Mouse (Mus musculus): Measurements from ENCODE around the gene Tpcn2. TPM values are rescaled to one million over a fixed set of nuclear protein-coding genes. Genes with fewer than 3 reads are reported as not detected.

Tpcn2 gene
- polyA plus RNA-seq, 1 experiment, result 3.9 TPM

GRCm38 (mm10) chr7:145284293-145284692 lies 482 bp upstream of the Tpcn2 start:
- Histone ChIP-seq H3K36me3 (replicated peaks; ENCODE audit: low read length) (peaks cover 19% of the 10 kb centered on the region), H3K4me1 (peaks cover 54% of the 10 kb centered on the region), H3K9me3 (no peaks in the 10 kb centered on the region), H3K4me3 (replicated peaks) (peak overlapping the region; percentile 95), H3K27me3 (replicated peaks) (peaks cover 8% of the 10 kb centered on the region)
- no peak for TF ChIP-seq FLI1 (IDR thresholded peaks at IDR 0.05; ENCODE audit: low read length)
- no peak for TF ChIP-seq GATA1 (IDR thresholded peaks at IDR 0.05; ENCODE audit: borderline replicate concordance, low read length)

- TF ChIP-seq GATA1 (IDR thresholded peaks at IDR 0.05; ENCODE audit: borderline replicate concordance, low read length), result no peak
Observed at GRCm38 (mm10) chr7:145283041-145283440, 770 bp downstream of the Tpcn2 start.

GRCm38 (mm10) chr7:145281396-145281795 lies 2.4 kb downstream of the Tpcn2 start:
- Histone ChIP-seq H3K4me1 (peaks cover 61% of the 10 kb centered on the region), H3K4me3 (replicated peaks) (peak overlapping the region; percentile 57), H3K36me3 (replicated peaks; ENCODE audit: low read length) (peaks cover 48% of the 10 kb centered on the region), H3K27me3 (replicated peaks) (no peaks in the 10 kb centered on the region), H3K9me3 (no peaks in the 10 kb centered on the region)
- TF ChIP-seq GATA1 (IDR thresholded peaks at IDR 0.05; ENCODE audit: borderline replicate concordance, low read length), result no peak

More at GRCm38 (mm10) chr7:145283041-145283440, 770 bp downstream of the Tpcn2 start:
- no peaks in the 10 kb centered on the region for H3K9me3 ChIP-seq
- H3K27me3 ChIP-seq (replicated peaks), result peaks cover 3% of the 10 kb centered on the region
- peak overlapping the region; percentile 95 for H3K4me3 ChIP-seq (replicated peaks)
- peaks cover 32% of the 10 kb centered on the region for H3K36me3 ChIP-seq (replicated peaks; ENCODE audit: low read length)
- peaks cover 55% of the 10 kb centered on the region for H3K4me1 ChIP-seq

GRCm38 (mm10) chr7:145275488-145275887 lies 8.3 kb downstream of the Tpcn2 start:
- Histone ChIP-seq H3K4me3 (replicated peaks) (no peak overlapping the region), H3K27me3 (replicated peaks) (no peaks in the 10 kb centered on the region), H3K9me3 (no peaks in the 10 kb centered on the region), H3K36me3 (replicated peaks; ENCODE audit: low read length) (peaks cover 98% of the 10 kb centered on the region), H3K4me1 (peaks cover 49% of the 10 kb centered on the region)
- TF ChIP-seq GATA1 (IDR thresholded peaks at IDR 0.05; ENCODE audit: borderline replicate concordance, low read length) (no peak), FLI1 (IDR thresholded peaks at IDR 0.05; ENCODE audit: low read length) (no peak)

GRCm38 (mm10) chr7:145270955-145271354 lies 12.9 kb downstream of the Tpcn2 start:
- Histone ChIP-seq H3K4me3 (replicated peaks) (no peak overlapping the region), H3K4me1 (peaks cover 45% of the 10 kb centered on the region), H3K36me3 (replicated peaks; ENCODE audit: low read length) (peaks cover 98% of the 10 kb centered on the region), H3K27me3 (replicated peaks) (no peaks in the 10 kb centered on the region), H3K9me3 (no peaks in the 10 kb centered on the region)
- TF ChIP-seq GATA1 (IDR thresholded peaks at IDR 0.05; ENCODE audit: borderline replicate concordance, low read length), result no peak
- TF ChIP-seq FLI1 (IDR thresholded peaks at IDR 0.05; ENCODE audit: low read length), result no peak

- peaks cover 56% of the 10 kb centered on the region for H3K4me1 ChIP-seq
- H3K4me3 ChIP-seq (replicated peaks), result no peak overlapping the region
- no peaks in the 10 kb centered on the region for H3K27me3 ChIP-seq (replicated peaks)
- peaks cover 100% of the 10 kb centered on the region for H3K36me3 ChIP-seq (replicated peaks; ENCODE audit: low read length)
- TF ChIP-seq GATA1 (IDR thresholded peaks at IDR 0.05; ENCODE audit: borderline replicate concordance, low read length), result no peak
- no peak for TF ChIP-seq FLI1 (IDR thresholded peaks at IDR 0.05; ENCODE audit: low read length)
- H3K9me3 ChIP-seq, result no peaks in the 10 kb centered on the region
Observed at GRCm38 (mm10) chr7:145268890-145269289, 14.9 kb downstream of the Tpcn2 start.

- Histone ChIP-seq H3K36me3 (replicated peaks; ENCODE audit: low read length) (peaks cover 98% of the 10 kb centered on the region), H3K4me1 (peaks cover 46% of the 10 kb centered on the region), H3K4me3 (replicated peaks) (no peak overlapping the region), H3K9me3 (no peaks in the 10 kb centered on the region), H3K27me3 (replicated peaks) (no peaks in the 10 kb centered on the region)
- no peak for TF ChIP-seq GATA1 (IDR thresholded peaks at IDR 0.05; ENCODE audit: borderline replicate concordance, low read length)
- TF ChIP-seq FLI1 (IDR thresholded peaks at IDR 0.05; ENCODE audit: low read length), result no peak
Observed at GRCm38 (mm10) chr7:145266011-145266410, 17.8 kb downstream of the Tpcn2 start.

GRCm38 (mm10) chr7:145264202-145264601 lies 19.6 kb downstream of the Tpcn2 start:
- peaks cover 98% of the 10 kb centered on the region for H3K36me3 ChIP-seq (replicated peaks; ENCODE audit: low read length)
- H3K4me3 ChIP-seq (replicated peaks), result peak overlapping the region; percentile 51
- no peak for TF ChIP-seq FLI1 (IDR thresholded peaks at IDR 0.05; ENCODE audit: low read length)
- TF ChIP-seq GATA1 (IDR thresholded peaks at IDR 0.05; ENCODE audit: borderline replicate concordance, low read length), result no peak
- peaks cover 28% of the 10 kb centered on the region for H3K4me1 ChIP-seq
- no peaks in the 10 kb centered on the region for H3K9me3 ChIP-seq
- no peaks in the 10 kb centered on the region for H3K27me3 ChIP-seq (replicated peaks)

GRCm38 (mm10) chr7:145256092-145256491 lies 27.7 kb downstream of the Tpcn2 start:
- Histone ChIP-seq H3K36me3 (replicated peaks; ENCODE audit: low read length) (peaks cover 96% of the 10 kb centered on the region), H3K9me3 (no peaks in the 10 kb centered on the region), H3K4me3 (replicated peaks) (no peak overlapping the region), H3K27me3 (replicated peaks) (no peaks in the 10 kb centered on the region), H3K4me1 (peaks cover 36% of the 10 kb centered on the region)
- TF ChIP-seq FLI1 (IDR thresholded peaks at IDR 0.05; ENCODE audit: low read length), result no peak
- TF ChIP-seq GATA1 (IDR thresholded peaks at IDR 0.05; ENCODE audit: borderline replicate concordance, low read length), result no peak

GRCm38 (mm10) chr7:145253986-145254630 lies 29.7 kb downstream of the Tpcn2 start:
- no peaks in the 10 kb centered on the region for H3K9me3 ChIP-seq
- H3K4me1 ChIP-seq, result peaks cover 55% of the 10 kb centered on the region
- TF ChIP-seq GATA1 (IDR thresholded peaks at IDR 0.05; ENCODE audit: borderline replicate concordance, low read length) (no peak), FLI1 (IDR thresholded peaks at IDR 0.05; ENCODE audit: low read length) (no peak)
- no peaks in the 10 kb centered on the region for H3K27me3 ChIP-seq (replicated peaks)
- H3K36me3 ChIP-seq (replicated peaks; ENCODE audit: low read length), result peaks cover 88% of the 10 kb centered on the region
- H3K4me3 ChIP-seq (replicated peaks), result no peak overlapping the region

Data from megakaryocyte, embryonic 14.5 days (primary cell).